Mouse (Mus musculus) megakaryocyte, embryonic 14.5 days (primary cell): ENCODE data around the gene Akap5.

Experiments
- FLI1 ChIP-seq: IDR thresholded peaks from 2 replicates; pipeline ENCODE4 v1.6.1; 2012; ENCODE audit warnings: low read length, inconsistent platforms, mixed read lengths
- GATA1 ChIP-seq: IDR thresholded peaks from 3 replicates; pipeline ENCODE4 v1.6.1; 2012; ENCODE audit warnings: mixed read lengths, low read length, inconsistent platforms, borderline replicate concordance

- TF ChIP-seq GATA1 (no peak), FLI1 (no peak)
Observed at GRCm38 (mm10) chr12:76335641-76336040, 10.9 kb downstream of the Akap5 start.
